Mouse (Mus musculus): ENCODE data around the gene Twist2.

GRCm38 (mm10) chr1:91760140-91760986 is 40.9 kb upstream of the Twist2 start:
- TF ChIP-seq EP300 (IDR thresholded peaks at IDR 0.05; ENCODE audit: low read depth) (no peak), CTCF (IDR thresholded peaks at IDR 0.05; ENCODE audit: low read depth) (no peak)
